Mouse (Mus musculus) kidney, postnatal 36 days (tissue): ENCODE results near the gene Gm10487.
"Not testable (repeated sequence)": the region's sequence is repeated elsewhere in the genome, so short reads cannot be mapped to it uniquely, and the experiment has no call there.

Experiments used
- DNase-seq, 2 experiments: peaks; one replicate each; pipeline ENCODE4 v3.0.0; 2021 to 2022; ENCODE audit warnings: mixed read lengths in 2 of 2

Gene Gm10487

GRCm38 (mm10) chrX:30843369-30843768 lies at the start of gene Gm10487:
TSS of gene Gm10487 (minus strand) at chrX:30843469.
- DNase-seq = not testable (repeated sequence)
